9 mouse cellular contexts compared by ENCODE assay signal in the genomic region with DNA sequence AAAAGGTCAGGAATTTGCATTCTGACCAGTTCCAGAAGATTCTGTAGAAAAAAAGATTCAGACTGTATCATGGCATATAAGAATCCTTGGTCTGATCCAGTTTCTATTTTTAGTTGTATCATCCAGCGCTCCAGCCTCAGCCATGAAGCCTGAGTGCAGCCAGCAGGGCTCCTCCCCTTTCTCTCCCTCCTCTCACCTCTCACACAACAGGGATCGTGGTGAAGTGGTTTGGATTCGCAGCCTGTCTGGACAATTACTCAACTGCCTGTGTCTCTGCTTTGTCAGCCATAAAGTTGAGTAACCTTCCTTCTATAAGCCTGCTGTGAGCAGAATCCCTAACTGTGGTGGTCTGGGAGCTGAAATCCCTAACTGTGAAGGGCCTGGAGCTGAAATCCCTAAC.
DNase-seq lines count a peak whose midpoint lies in the region; ATAC-seq lines count a peak whose summit lies in the region.
"Had no signal": no experiment of that assay in that cellular context is flagged by ENCODE, and none has a peak within 500 bp of the region (broad histone marks: within the 10 kb centered on the region; RNA-seq: fewer than 3 reads in every experiment).

No protein-coding gene starts in this region.

- H3K27ac ChIP-seq in intestine, embryonic 15.5 days, result peak overlapping the region; percentile 71
- 0 out of 2 replicates have a peak overlapping the region, but pooled peaks have one; percentile 41 for H3K27ac ChIP-seq in midbrain, embryonic 11.5 days (ENCODE audit: low read depth, low read length)
- H3K27ac ChIP-seq: macrophage had no signal

- H3K4me1 ChIP-seq in intestine, embryonic 15.5 days (replicated peaks), result peaks cover 23% of the 10 kb centered on the region
- peaks cover 23% of the 10 kb centered on the region for H3K4me1 ChIP-seq in midbrain, embryonic 11.5 days (ENCODE audit: control insufficient read depth, insufficient read depth, low read length)

- no peak overlapping the region for H3K4me3 ChIP-seq in intestine, embryonic 15.5 days (replicated peaks)
- no peak overlapping the region for H3K4me3 ChIP-seq in midbrain, embryonic 11.5 days (ENCODE audit: low read depth, low read length)

- peak; percentile 79 for ATAC-seq in intestine, embryonic 15.5 days
- ATAC-seq in midbrain, embryonic 11.5 days (ENCODE audit: low FRiP score), result peak; percentile 76

- no peak overlapping the region for H3K4me2 ChIP-seq in intestine, embryonic 15.5 days (replicated peaks)
- H3K4me2 ChIP-seq in midbrain, embryonic 11.5 days, result no peak overlapping the region

- H3K9ac ChIP-seq in intestine, embryonic 15.5 days, result no peak overlapping the region
- peak overlapping the region; percentile 40 for H3K9ac ChIP-seq in midbrain, embryonic 11.5 days (ENCODE audit: low read length)

- peak; percentile 60 for DNase-seq in 3134 (ENCODE audit: extremely low read depth, insufficient read length, low spot score)
- DNase-seq in adrenal gland, postnatal 10 days, result peak; percentile 66
- peak; percentile 16 for DNase-seq in forelimb bud, embryonic 11.5 days (ENCODE audit: low read depth, low spot score)
- DNase-seq in midbrain, embryonic 11.5 days (ENCODE audit: low spot score, missing footprints), result peak; percentile 90
- no peak for DNase-seq in natural killer cell, adult 2 months (ENCODE audit: low spot score in 2 of 2)
- DNase-seq in layer of hippocampus, postnatal 10 days (ENCODE audit: low spot score in 2 of 2), result no peak
- no peak for DNase-seq in thymus, postnatal 25 days

- H3K27me3 ChIP-seq in intestine, embryonic 15.5 days (replicated peaks), result no peaks in the 10 kb centered on the region
- H3K27me3 ChIP-seq in midbrain, embryonic 11.5 days (ENCODE audit: control insufficient read depth, insufficient read depth, low read length), result no peaks in the 10 kb centered on the region

- H3K36me3 ChIP-seq in intestine, embryonic 15.5 days, result no peaks in the 10 kb centered on the region
- no peaks in the 10 kb centered on the region for H3K36me3 ChIP-seq in midbrain, embryonic 11.5 days (ENCODE audit: control insufficient read depth, insufficient read depth, low read length)

- no peaks in the 10 kb centered on the region for H3K9me3 ChIP-seq in intestine, embryonic 15.5 days
- H3K9me3 ChIP-seq in midbrain, embryonic 11.5 days (ENCODE audit: control insufficient read depth, low read length), result no peaks in the 10 kb centered on the region

- WGBS in intestine, embryonic 15.5 days, result 7% methylated on average over 3 of the region's 3 CpGs
- WGBS in midbrain, embryonic 11.5 days, result 8% methylated on average over 3 of the region's 3 CpGs

Comparison
In these comparisons a context has a peak if more than half of its experiments do, and no peak if none do; other contexts are left out.
1. DNase-seq: peak in 3134 (single experiment), adrenal gland, postnatal 10 days (single experiment), forelimb bud, embryonic 11.5 days (single experiment) and midbrain, embryonic 11.5 days (single experiment); none in natural killer cell, adult 2 months (0 of 2), layer of hippocampus, postnatal 10 days (0 of 2) and thymus, postnatal 25 days (single experiment).